Mouse (Mus musculus) spleen, adult 2 months (tissue): ENCODE measurements around the gene Zfp784.

Experiments
- CTCF ChIP-seq: fragments of 200-500 bp; IDR thresholded peaks from 2 replicates; pipeline ENCODE4 v1.5.1; 2011; ENCODE audit warnings: mild to moderate bottlenecking, inconsistent platforms; ENCODE audit not compliant: insufficient read depth, insufficient read length, insufficient replicate concordance; ENCODE audit errors: extremely low read depth
- POLR2A ChIP-seq: fragments of 200-500 bp; IDR thresholded peaks from 2 replicates; pipeline ENCODE4 v1.6.1; 2011; ENCODE audit warnings: low read depth, low read length, inconsistent platforms

GRCm38 (mm10) chr7:5057804-5058203, 19.6 kb upstream of the Zfp784 start:
- 0 out of 2 replicates have a peak, but pooled peaks have one; percentile 32 for TF ChIP-seq CTCF
- TF ChIP-seq POLR2A, result no peak
